Mouse (Mus musculus) cortical plate, adult 2 months (tissue): ENCODE data around the gene Fads2.

Source experiments
- CTCF ChIP-seq: fragments of 200-500 bp; IDR thresholded peaks from 2 replicates; pipeline ENCODE4 v1.5.1; 2011; ENCODE audit warnings: mild to moderate bottlenecking, control low read depth, low read length; ENCODE audit not compliant: insufficient read depth; ENCODE audit errors: extremely low read depth
- POLR2A ChIP-seq: fragments of 200-500 bp; IDR thresholded peaks from 2 replicates; pipeline ENCODE4 v1.6.1; 2011; ENCODE audit warnings: mild to moderate bottlenecking, low read length, control low read depth; ENCODE audit not compliant: insufficient read depth; ENCODE audit errors: extremely low read depth

DNA sequence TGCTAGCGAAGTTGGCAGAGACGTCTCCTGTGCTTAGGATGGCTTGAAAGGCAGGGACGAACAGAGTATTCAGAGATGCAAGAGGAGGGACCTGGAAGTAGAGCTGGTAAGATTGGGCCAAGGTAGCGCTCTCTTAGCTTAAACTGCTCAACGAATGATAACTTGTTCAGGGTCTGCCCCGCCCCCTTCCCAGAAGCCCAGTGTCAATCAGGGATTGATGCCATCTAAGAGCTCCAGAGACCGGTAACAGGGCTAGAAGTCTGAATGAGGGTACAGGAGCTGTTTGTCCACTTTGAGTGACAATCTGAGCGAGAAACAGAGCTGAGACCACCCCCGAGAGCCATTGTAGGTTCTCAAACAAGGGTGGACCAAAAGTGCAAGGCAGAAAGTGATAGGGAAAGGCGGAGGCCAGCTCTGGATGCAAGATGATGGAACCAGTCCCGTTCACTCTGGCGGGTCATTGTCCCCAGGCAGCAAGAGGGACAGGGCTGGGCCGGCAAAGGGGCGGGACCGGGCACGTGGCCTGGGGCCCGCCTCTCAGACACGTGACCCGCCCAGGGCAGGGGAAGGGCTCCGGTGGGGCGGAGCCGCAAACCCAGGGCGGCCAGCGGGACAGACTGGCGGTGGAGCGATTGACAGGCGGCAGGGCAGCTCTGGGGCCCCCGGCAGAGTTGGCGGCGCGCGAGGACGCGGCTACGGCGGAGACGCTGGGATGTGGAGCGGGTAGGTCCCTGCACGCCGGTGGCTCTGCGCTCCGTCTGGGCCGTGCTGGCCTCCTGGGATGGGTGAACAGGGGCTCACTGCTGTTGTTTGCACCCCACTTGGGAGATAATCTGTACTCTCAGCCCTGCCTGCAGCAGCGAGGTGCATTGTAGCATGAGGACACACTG, 83.7 kb downstream of the Fads2 start:
- TF ChIP-seq CTCF (no peak), POLR2A (0 out of 2 replicates have a peak, but pooled peaks have one; percentile 40)
